Mouse (Mus musculus) kidney, postnatal 0 days (tissue): ENCODE data around the gene Anks1b. TPM values are rescaled to one million over a fixed set of nuclear protein-coding genes. Genes with fewer than 3 reads are reported as not detected.

ENCODE experiments used
- ATAC-seq: fragments of 200-750 bp; cut with Nextera tagmentation; replicated peaks from 2 replicates; pipeline ENCODE4 v1.8.0; 2017; ENCODE audit warnings: low read depth, moderate number of reproducible peaks, moderate TSS enrichment, moderate library complexity; ENCODE audit not compliant: low FRiP score
- DNase-seq: peaks from one replicate; pipeline ENCODE4 v3.0.0-alpha.2; 2016; ENCODE audit warnings: low spot score
- H3K27ac ChIP-seq: fragments of 300-500 bp; sonication (generic); 2 replicates; pipeline ENCODE4 v1.5.1; 2014; ENCODE audit warnings: mild to moderate bottlenecking
- H3K27me3 ChIP-seq: fragments of 300-500 bp; sonication (generic); 2 replicates; pipeline ENCODE4 v1.6.1; 2014; ENCODE audit warnings: low read length, mixed read lengths; ENCODE audit not compliant: insufficient read depth
- H3K36me3 ChIP-seq: fragments of 300-500 bp; sonication (generic); 2 replicates; pipeline ENCODE4 v1.6.1; 2014; ENCODE audit warnings: low read length, mixed read lengths; ENCODE audit not compliant: insufficient read depth
- H3K4me1 ChIP-seq: fragments of 300-500 bp; sonication (generic); replicated peaks from 2 replicates; pipeline ENCODE4 v1.6.1; 2014; ENCODE audit warnings: antibody characterized with exemption, low read length, mixed read lengths; ENCODE audit not compliant: insufficient read depth
- H3K4me2 ChIP-seq: fragments of 300-500 bp; sonication (generic); 2 replicates; pipeline ENCODE4 v1.6.1; 2014; ENCODE audit warnings: mild to moderate bottlenecking, low read length, moderate library complexity, mixed read lengths
- H3K4me3 ChIP-seq: fragments of 300-500 bp; sonication (generic); replicated peaks from 2 replicates; pipeline ENCODE4 v1.5.1; 2014; ENCODE audit warnings: low read depth, low read length
- H3K9ac ChIP-seq: fragments of 300-500 bp; sonication (generic); 2 replicates; pipeline ENCODE4 v1.6.1; 2014; ENCODE audit warnings: low read depth, low read length
- H3K9me3 ChIP-seq: fragments of 300-500 bp; sonication (generic); replicated peaks from 2 replicates; pipeline ENCODE4 v1.6.1; 2016; ENCODE audit warnings: low read length, inconsistent platforms, mixed read lengths
- CTCF ChIP-seq: IDR thresholded peaks from 2 replicates; pipeline ENCODE4 v1.5.1; 2016; ENCODE audit warnings: antibody characterized with exemption, low read depth, mild to moderate bottlenecking, moderate library complexity
- WGBS: fragments of 180-500 bp; shearing (Covaris S2); extraction: QIAGEN DNeasy Blood & Tissue Kit; methylation state at CpG from one replicate; pipeline ENCODE4 v1.1.7; 2014; 5-methylcytosine and 5-hydroxymethylcytosine counted together
- polyA plus RNA-seq: library from polyadenylated mRNA; unstranded; fragments of >200 nt; fragmentation: Nextera tagmentation; extraction: Ambion mirVana; gene quantifications from 2 replicates; pipeline ENCODE4 v1.2.1, GENCODE M21; 2015

Anks1b gene
- polyA plus RNA-seq, 1 experiment from 2014 or later = 3.1 TPM

DNA sequence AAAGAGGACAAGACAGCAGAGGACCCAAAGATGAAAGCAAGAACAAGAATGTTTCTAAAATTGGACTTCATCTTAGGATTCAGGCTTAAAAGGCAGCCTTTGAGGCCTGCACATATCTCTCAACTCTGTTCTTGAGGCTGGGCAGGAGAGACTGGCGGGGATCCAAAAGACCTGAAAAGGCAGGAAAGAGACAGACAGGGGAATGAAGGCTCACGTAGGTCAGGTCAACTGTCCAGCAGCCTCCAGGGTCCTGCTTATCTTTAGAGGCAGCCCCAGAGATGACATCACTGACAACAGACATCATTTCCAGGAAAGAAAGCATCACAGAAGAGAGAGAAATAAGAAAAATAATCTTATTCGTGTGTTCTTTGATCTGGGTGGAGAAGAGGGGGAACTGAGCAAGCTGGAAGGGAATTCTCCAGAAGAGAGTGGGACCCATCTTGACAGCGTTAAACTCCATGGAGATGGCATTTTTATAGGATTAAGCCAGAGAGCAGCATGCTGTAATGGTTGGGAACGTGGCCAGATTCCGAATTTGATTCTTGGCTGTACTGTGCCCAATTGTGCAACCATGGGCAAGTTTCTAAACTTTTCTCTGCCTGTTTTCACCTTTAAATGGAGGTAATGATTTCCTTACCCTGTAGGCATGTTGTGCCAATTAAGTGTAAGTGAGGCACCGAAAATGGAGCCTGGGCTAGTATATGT, 784.3 kb downstream of the Anks1b start:
- DNase-seq (no peak), ATAC-seq (no peak)
- no peak for TF ChIP-seq CTCF
- Histone ChIP-seq H3K36me3 (no peaks in the 10 kb centered on the region), H3K4me3 (no peak overlapping the region), H3K4me2 (no peak overlapping the region), H3K9ac (no peak overlapping the region), H3K27ac (no peak overlapping the region), H3K9me3 (no peaks in the 10 kb centered on the region), H3K4me1 (no peaks in the 10 kb centered on the region), H3K27me3 (no peaks in the 10 kb centered on the region)
- 69% methylated on average over 7 of the region's 7 CpGs for WGBS

DNA sequence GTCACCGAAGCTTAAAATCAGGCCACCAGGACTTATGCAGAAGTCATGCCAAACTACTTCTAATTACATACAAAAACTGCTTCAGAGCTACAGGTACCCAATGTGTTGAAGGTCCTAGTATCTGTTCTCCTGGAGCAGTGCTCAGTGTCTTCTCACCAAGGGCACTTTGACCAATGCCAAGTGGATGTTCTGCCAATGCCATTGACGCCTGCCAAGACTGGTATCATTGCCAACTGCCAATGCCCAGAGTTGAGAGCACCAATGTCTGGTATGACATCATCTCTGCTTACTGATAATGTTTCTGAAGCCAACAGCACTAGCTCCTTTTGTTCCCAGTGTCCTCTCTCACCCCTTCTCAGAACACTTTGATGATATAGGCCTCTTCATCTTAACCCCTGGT, 793.4 kb downstream of the Anks1b start:
- whole genome bisulfite sequencing = 91% methylated on average over 2 of the region's 2 CpGs
- no peak for DNase-seq
- no peak overlapping the region for H3K4me2 ChIP-seq
- no peaks in the 10 kb centered on the region for H3K36me3 ChIP-seq
- no peak for TF ChIP-seq CTCF
- no peak overlapping the region for H3K27ac ChIP-seq
- ATAC-seq = no peak
- no peaks in the 10 kb centered on the region for H3K9me3 ChIP-seq
- H3K9ac ChIP-seq = no peak overlapping the region
- no peaks in the 10 kb centered on the region for H3K27me3 ChIP-seq
- no peak overlapping the region for H3K4me3 ChIP-seq
- H3K4me1 ChIP-seq = no peaks in the 10 kb centered on the region

DNA sequence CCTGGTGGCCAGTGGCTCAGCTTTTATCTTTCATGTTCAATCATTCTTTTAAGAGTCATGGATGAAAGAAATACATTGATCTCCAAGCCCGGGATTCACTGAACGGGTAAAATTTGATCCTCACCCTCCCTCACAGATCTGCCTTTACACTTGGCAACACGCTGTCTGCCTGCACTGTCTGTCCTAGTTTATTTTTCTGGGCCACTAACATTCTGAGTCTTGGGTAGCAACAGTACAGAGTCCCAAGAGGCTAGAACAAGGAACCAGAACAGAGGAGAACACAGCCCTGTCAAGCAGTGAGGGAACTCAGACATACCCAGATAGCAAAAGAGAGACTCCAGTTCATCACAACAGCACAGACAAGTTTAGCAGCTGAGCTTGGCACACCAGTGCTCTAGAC, 797.0 kb downstream of the Anks1b start:
- H3K27ac ChIP-seq = no peak overlapping the region
- no peak overlapping the region for H3K9ac ChIP-seq
- TF ChIP-seq CTCF = no peak
- no peaks in the 10 kb centered on the region for H3K4me1 ChIP-seq
- DNase-seq (no peak), ATAC-seq (no peak)
- no peak overlapping the region for H3K4me2 ChIP-seq
- no peak overlapping the region for H3K4me3 ChIP-seq
- WGBS = 68% methylated on average over 3 of the region's 3 CpGs
- no peaks in the 10 kb centered on the region for H3K36me3 ChIP-seq
- H3K9me3 ChIP-seq = no peaks in the 10 kb centered on the region
- no peaks in the 10 kb centered on the region for H3K27me3 ChIP-seq

DNA sequence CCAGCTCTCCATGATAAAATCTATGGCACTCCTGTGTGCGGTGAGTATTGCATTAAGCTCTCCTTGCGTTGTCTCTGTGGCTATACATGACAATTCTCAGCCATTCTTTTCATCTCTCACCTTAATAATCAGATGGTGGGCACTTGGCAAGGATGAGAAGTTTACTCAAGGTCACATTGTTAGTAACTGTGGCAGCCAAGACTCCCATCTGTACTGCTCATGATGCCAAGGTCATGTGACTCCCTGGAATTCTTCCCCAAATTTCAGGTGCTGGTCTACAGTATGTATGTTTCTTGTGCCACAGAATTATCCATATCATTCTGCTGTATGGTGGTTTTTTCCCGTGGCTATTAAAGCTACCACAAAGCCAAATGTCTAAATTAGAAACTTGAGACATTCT, 798.8 kb downstream of the Anks1b start:
- 92% methylated on average over 3 of the region's 3 CpGs for WGBS

DNA sequence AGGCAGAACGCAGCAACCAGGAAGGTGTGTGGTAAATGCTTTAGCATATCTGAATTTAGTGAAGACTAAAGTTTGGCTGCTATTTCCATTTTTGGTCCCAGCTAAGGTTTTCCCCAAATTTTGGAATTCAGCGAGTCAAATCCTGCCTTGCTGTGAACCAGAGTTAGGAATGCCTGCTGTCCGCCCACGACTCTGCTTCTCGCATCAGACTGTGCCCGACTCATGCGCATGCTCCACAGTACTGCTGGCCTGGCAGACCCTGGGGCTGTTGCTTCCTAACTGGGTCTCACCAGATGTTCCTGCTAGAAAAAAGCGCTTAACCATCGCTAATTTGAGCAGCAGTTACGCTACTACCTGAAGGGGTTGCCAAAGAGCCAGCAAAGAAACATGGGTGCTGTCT, 801.1 kb downstream of the Anks1b start:
- TF ChIP-seq CTCF = no peak
- Histone ChIP-seq H3K4me1 (no peaks in the 10 kb centered on the region), H3K27me3 (no peaks in the 10 kb centered on the region), H3K36me3 (no peaks in the 10 kb centered on the region), H3K4me2 (no peak overlapping the region), H3K9ac (no peak overlapping the region), H3K27ac (no peak overlapping the region), H3K4me3 (no peak overlapping the region), H3K9me3 (no peaks in the 10 kb centered on the region)
- DNase-seq = no peak
- ATAC-seq = no peak
- WGBS = 79% methylated on average over 10 of the region's 10 CpGs

More for the DNA sequence above, 798.8 kb downstream of the Anks1b start:
- no peak overlapping the region for H3K9ac ChIP-seq
- H3K4me3 ChIP-seq = no peak overlapping the region
- no peak for ATAC-seq
- H3K27ac ChIP-seq = no peak overlapping the region
- H3K9me3 ChIP-seq = no peaks in the 10 kb centered on the region
- no peaks in the 10 kb centered on the region for H3K36me3 ChIP-seq
- no peaks in the 10 kb centered on the region for H3K4me1 ChIP-seq
- H3K4me2 ChIP-seq = no peak overlapping the region
- no peak for DNase-seq
- no peaks in the 10 kb centered on the region for H3K27me3 ChIP-seq
- no peak for TF ChIP-seq CTCF

DNA sequence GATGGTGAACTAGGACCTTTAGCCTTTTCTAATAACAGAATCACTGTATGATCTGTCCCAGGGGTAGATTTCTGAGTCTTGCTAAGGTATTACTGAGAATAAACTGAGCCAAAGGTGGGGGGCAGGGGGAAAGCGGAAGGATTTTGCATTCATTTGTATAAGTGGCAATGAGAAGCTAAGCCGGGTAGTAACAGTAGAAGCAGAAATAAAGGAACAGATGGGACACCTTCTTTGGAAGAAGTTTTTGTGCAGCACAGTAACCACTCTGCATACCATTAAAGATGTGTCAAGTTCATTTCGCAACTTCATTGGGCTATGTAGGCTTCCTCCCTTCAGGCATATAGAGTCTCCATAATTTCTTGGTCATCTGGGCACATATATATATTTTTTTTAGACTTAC, 804.1 kb downstream of the Anks1b start:
- H3K9me3 ChIP-seq = no peaks in the 10 kb centered on the region
- H3K36me3 ChIP-seq = no peaks in the 10 kb centered on the region
- ATAC-seq (no peak), DNase-seq (no peak)
- H3K27ac ChIP-seq = no peak overlapping the region
- 93% methylated on average over 3 of the region's 3 CpGs for WGBS
- H3K9ac ChIP-seq = no peak overlapping the region
- H3K4me3 ChIP-seq = no peak overlapping the region
- no peaks in the 10 kb centered on the region for H3K27me3 ChIP-seq
- no peak for TF ChIP-seq CTCF
- H3K4me1 ChIP-seq = no peaks in the 10 kb centered on the region
- H3K4me2 ChIP-seq = no peak overlapping the region
